Mouse (Mus musculus): ENCODE data around the gene Cyp4x1.

DNA sequence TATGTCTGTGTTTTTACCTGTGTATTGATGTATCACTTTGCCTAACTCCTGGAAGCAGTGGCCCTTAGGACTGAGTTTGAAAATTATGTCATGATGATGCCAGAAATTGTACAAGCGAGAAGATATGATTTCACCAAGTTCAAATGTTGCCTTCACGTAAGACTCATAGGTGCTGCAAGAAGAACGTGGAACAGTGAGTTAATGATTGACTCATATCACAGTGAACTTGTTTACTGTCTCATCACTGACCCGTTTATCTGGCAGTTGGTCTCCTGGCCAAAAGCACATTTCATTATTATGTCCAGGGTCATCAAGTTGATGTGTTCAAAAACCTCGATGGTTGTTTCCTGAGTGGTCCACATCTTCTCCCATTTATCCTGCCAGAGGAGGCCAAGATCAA lies 12.5 kb downstream of the Cyp4x1 start:
- TF ChIP-seq POLR2A (IDR thresholded peaks at IDR 0.05; ENCODE audit: borderline replicate concordance, insufficient read depth, low read length) (no peak), CTCF (IDR thresholded peaks at IDR 0.05; ENCODE audit: borderline replicate concordance, insufficient read depth, low read depth, low read length) (no peak)
